Mouse (Mus musculus) forebrain, embryonic 11.5 days (tissue): ENCODE data around the gene Kmt5b. TPM values are rescaled to one million over a fixed set of nuclear protein-coding genes. Genes with fewer than 3 reads are reported as not detected.
A peak's percentile ranks its signal among the peaks of the same experiment; 100 is the strongest.

Experiments used
- ATAC-seq: fragments of 200-750 bp; cut with Nextera tagmentation; replicated peaks from 2 replicates; pipeline ENCODE4 v1.8.0; 2017; ENCODE audit warnings: moderate TSS enrichment; ENCODE audit not compliant: low FRiP score
- DNase-seq: peaks from one replicate; pipeline ENCODE4 v3.0.0-alpha.2; 2017; ENCODE audit warnings: low spot score
- H3K27ac ChIP-seq: fragments of 300-500 bp; sonication (generic); 2 replicates; pipeline ENCODE4 v1.5.1; 2014; ENCODE audit warnings: low read depth, low read length
- H3K27me3 ChIP-seq: fragments of 300-500 bp; sonication (generic); 2 replicates; pipeline ENCODE4 v1.6.1; 2014; ENCODE audit warnings: mild to moderate bottlenecking, low read length, mixed read lengths; ENCODE audit not compliant: control insufficient read depth, insufficient read depth
- H3K36me3 ChIP-seq: fragments of 300-500 bp; sonication (generic); 2 replicates; pipeline ENCODE4 v1.6.1; 2014; ENCODE audit warnings: mild to moderate bottlenecking, low read length, moderate library complexity, mixed read lengths; ENCODE audit not compliant: control insufficient read depth, insufficient read depth
- H3K4me1 ChIP-seq: fragments of 300-500 bp; sonication (generic); replicated peaks from 2 replicates; pipeline ENCODE4 v1.6.1; 2014; ENCODE audit warnings: low read length, mixed read lengths; ENCODE audit not compliant: control insufficient read depth, insufficient read depth
- H3K4me2 ChIP-seq: fragments of 300-500 bp; sonication (generic); 2 replicates; pipeline ENCODE4 v1.6.1; 2014; ENCODE audit warnings: low read depth, mild to moderate bottlenecking, low read length, moderate library complexity, mixed read lengths; ENCODE audit not compliant: severe bottlenecking
- H3K4me3 ChIP-seq: fragments of 300-500 bp; sonication (generic); 2 replicates; pipeline ENCODE4 v1.5.1; 2014; ENCODE audit warnings: low read depth, low read length
- H3K9ac ChIP-seq: fragments of 300-500 bp; sonication (generic); 2 replicates; pipeline ENCODE4 v1.6.1; 2014; ENCODE audit warnings: low read length
- H3K9me3 ChIP-seq: fragments of 300-500 bp; sonication (generic); 2 replicates; pipeline ENCODE4 v1.6.1; 2016; ENCODE audit warnings: low read length, mixed read lengths; ENCODE audit not compliant: control insufficient read depth
- WGBS: fragments of 180-500 bp; shearing (Covaris S2); extraction: QIAGEN DNeasy Blood & Tissue Kit; methylation state at CpG from one replicate; pipeline ENCODE4 v1.1.7; 2014; 5-methylcytosine and 5-hydroxymethylcytosine counted together
- polyA plus RNA-seq: library from polyadenylated mRNA; unstranded; fragments of >200 nt; fragmentation: Nextera tagmentation; extraction: Ambion mirVana; gene quantifications from 2 replicates; pipeline ENCODE4 v1.2.1, GENCODE M21; 2014

Kmt5b gene
- 43.2 and 44.6 TPM in 2 replicates for polyA plus RNA-seq

DNA sequence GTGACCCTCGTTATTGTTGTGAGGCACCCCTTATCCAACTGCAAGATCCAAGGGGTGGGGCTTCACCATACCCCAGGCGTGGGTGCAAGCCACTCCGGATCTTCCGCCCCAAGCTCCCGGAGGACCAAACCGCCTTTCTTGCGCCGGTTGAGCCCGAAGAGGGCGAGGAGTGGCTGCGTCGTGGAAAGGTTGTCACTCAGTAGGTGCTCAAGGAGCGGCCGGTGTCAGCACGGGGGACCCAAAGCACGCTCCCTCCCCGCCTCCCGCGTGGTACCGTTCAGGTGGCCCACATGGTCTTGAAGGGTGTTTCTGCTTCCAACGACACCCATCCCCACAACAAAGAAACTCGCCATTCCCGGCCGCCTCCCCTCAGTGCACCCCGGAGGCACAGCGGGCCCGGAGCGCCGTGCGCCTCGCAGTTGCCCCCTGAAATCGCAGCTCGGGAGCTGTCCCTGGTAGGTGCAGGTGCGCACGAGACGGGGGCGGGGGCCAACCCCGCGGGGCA, at the start of gene Kmt5b:
Gene Kmt5b, plus strand, starts transcription at position 146 of the 505 bp plus-strand sequence.
- H3K27me3 ChIP-seq: no peaks in the 10 kb centered on the region
- no peaks in the 10 kb centered on the region for H3K9me3 ChIP-seq
- peak within 1 kb of the TSS; percentile 88 for H3K4me2 ChIP-seq
- no peaks in the 10 kb centered on the region for H3K36me3 ChIP-seq
- H3K4me1 ChIP-seq: 0 out of 2 replicates have a peak, but pooled peaks cover 3% of the 10 kb centered on the region
- H3K9ac ChIP-seq: peak within 1 kb of the TSS; percentile 100
- H3K4me3 ChIP-seq: peak within 1 kb of the TSS; percentile 98
- DNase-seq (no peak), ATAC-seq (peak; percentile 59)
- WGBS: under 1% methylated on average over 39 of the region's 39 CpGs
- H3K27ac ChIP-seq: peak within 1 kb of the TSS; percentile 100

DNA sequence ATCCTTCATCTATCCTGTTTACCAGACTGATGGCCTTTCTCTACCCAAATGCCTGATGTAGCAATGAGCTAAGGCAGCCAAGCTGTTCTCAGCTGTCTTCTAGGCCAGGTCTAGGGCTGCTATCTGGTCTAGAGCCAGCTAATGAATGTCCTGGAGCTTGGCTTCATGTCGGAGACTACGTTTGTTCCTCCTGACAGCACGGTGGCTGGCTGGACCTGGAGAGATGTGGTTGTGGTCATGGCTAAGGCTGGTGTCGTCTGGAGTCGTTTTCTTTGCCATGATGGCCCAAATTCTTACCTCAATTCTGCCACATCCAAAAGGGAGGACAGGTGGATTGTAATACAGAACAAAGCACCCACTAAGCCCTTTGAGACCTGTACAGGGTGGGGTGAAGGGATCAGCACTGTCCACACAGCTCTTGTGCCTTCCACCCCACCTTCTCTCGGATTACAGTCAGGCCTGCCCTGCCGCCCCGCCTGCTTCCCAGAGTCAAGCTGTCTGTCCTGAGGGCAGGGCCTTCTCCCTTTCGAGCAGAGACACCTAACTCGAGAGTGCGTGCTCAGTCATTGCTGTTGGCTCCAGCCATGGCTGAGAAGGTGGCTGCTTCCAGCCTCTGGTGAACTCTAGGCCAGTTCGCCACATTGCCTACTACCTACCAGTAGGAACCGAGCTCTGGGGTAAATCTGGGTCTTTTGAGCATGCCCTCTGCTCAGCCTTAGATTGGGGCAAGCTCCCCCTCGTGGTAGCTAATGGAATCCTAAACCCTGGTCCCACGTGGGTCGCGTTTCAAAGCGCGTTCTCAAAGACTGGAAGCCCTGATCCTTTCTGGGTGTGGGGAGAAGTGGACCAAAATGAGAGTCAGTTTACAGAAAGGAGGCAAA, 48.5 kb upstream of the Kmt5b start:
- no peaks in the 10 kb centered on the region for H3K27me3 ChIP-seq
- H3K4me2 ChIP-seq: peak overlapping the region; percentile 68
- H3K27ac ChIP-seq: no peak overlapping the region
- H3K4me1 ChIP-seq: no peaks in the 10 kb centered on the region; the same call in 1 of the 2 replicates
- H3K36me3 ChIP-seq: peaks cover 13% of the 10 kb centered on the region
- WGBS: 42% methylated on average over 19 of the region's 19 CpGs
- peak overlapping the region; percentile 28 for H3K4me3 ChIP-seq
- peak overlapping the region; percentile 27; the same call in 1 of the 2 replicates for H3K9ac ChIP-seq
- ATAC-seq (peak; percentile 80), DNase-seq (peak; percentile 78)
- H3K9me3 ChIP-seq: no peaks in the 10 kb centered on the region; the same call in 1 of the 2 replicates

DNA sequence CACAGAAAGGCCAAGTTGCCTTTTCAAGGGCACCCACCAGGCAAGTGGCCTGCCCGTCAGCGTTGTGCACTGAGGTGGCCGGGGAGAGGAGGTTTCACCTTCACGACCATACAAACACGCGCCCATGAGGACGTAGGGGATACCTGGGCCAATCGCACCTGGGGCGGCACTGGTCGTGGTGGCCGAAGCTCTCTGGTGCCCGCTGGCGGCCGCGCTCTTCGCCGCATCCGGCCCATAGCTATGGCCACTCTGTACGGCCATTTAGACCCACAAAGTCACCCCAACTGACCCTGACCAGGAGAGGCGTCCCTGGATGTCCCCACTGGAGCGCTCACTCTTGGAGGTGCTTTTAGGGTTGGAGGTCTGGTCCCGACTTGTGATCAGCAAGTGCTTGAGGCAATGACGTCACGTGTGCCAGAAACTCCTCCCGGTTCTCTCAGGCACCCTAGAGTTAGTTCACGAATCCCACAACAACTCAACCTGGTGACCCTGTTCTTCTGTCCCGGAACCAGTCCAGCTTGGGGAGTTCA, 47.8 kb upstream of the Kmt5b start:
- H3K4me1 ChIP-seq: no peaks in the 10 kb centered on the region; the same call in 1 of the 2 replicates
- peaks cover 2% of the 10 kb centered on the region; the same call in 1 of the 2 replicates for H3K9me3 ChIP-seq
- ATAC-seq: peak; percentile 66
- WGBS: 1% methylated on average over 27 of the region's 27 CpGs
- H3K9ac ChIP-seq: peak overlapping the region; percentile 27; the same call in 1 of the 2 replicates
- no peak overlapping the region for H3K27ac ChIP-seq
- peak overlapping the region; percentile 68 for H3K4me2 ChIP-seq
- peak; percentile 69 for DNase-seq
- H3K4me3 ChIP-seq: peak overlapping the region; percentile 28
- peaks cover 13% of the 10 kb centered on the region for H3K36me3 ChIP-seq
- no peaks in the 10 kb centered on the region for H3K27me3 ChIP-seq

DNA sequence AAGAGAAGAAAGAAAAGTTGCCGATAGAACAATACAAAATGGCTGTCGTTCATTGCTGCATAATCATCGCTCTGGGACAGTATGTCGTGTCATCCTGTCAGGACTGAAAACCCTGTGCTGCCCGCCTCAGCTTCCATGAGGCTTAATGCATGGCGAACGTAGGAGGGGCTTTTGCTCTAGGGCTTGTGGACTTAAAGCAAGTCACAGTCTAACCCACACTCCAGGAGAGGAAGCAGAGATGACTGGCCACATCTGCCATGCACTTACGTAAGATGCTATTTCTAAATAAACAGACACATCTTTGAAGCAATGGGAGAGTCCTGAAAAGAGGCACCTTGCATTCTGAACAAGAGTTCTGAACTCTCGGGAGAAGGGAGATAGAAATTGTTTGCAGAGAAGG, 44.1 kb upstream of the Kmt5b start:
- no peak overlapping the region for H3K9ac ChIP-seq
- H3K4me2 ChIP-seq: no peak overlapping the region
- no peaks in the 10 kb centered on the region for H3K27me3 ChIP-seq
- no peaks in the 10 kb centered on the region; the same call in 1 of the 2 replicates for H3K36me3 ChIP-seq
- ATAC-seq (no peak), DNase-seq (no peak)
- 91% methylated on average over 9 of the region's 9 CpGs for WGBS
- no peak overlapping the region for H3K27ac ChIP-seq
- no peaks in the 10 kb centered on the region; the same call in 1 of the 2 replicates for H3K4me1 ChIP-seq
- no peak overlapping the region for H3K4me3 ChIP-seq
- peaks cover 2% of the 10 kb centered on the region; the same call in 1 of the 2 replicates for H3K9me3 ChIP-seq

DNA sequence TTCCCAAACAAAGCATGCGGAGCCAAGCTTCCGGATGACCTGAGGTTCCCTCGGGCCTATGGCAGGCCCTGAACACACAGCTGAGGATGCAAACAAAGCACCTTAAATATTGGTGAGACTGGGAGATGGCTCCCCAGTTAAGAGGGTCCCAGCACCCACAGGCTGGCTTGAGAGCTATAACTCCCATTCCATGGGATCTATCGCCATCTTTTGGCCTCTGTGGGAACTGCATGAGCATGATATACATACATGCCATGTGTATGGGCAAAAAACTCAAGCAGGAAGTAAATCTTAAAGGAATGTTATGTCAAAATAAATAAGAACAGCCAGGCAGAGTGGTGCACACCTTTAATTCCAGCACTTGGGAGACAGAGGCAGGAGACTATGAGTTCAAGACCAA, 43.3 kb upstream of the Kmt5b start:
- no peak overlapping the region for H3K27ac ChIP-seq
- H3K4me2 ChIP-seq: no peak overlapping the region
- H3K27me3 ChIP-seq: no peaks in the 10 kb centered on the region
- ATAC-seq (no peak), DNase-seq (peak; percentile 71)
- H3K9me3 ChIP-seq: peaks cover 2% of the 10 kb centered on the region; the same call in 1 of the 2 replicates
- whole genome bisulfite sequencing: 76% methylated on average over 4 of the region's 4 CpGs
- H3K4me1 ChIP-seq: no peaks in the 10 kb centered on the region; the same call in 1 of the 2 replicates
- H3K9ac ChIP-seq: no peak overlapping the region
- H3K4me3 ChIP-seq: no peak overlapping the region
- H3K36me3 ChIP-seq: no peaks in the 10 kb centered on the region

DNA sequence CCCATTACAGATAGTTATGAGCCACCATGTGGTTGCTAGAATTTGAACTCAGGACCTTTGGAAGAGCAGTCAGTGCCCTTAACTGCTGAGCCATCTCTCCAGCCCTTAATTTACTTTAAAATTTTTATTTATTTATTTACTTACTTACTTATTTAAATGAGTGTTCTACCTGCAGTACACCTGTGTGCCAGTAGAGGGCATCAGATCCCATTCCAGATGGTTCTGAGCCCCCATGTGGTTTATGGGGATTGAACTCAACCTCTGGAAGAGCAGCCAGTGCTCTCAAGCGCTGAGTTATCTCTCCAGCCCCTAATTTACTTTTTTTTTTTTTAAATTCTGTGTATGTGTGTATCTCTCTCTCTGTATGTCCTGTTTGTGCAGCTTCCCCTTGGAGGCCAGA, 42.4 kb upstream of the Kmt5b start:
- WGBS: 40% methylated on average over 1 of the region's 1 CpGs
- peak; percentile 72 for DNase-seq
- Histone ChIP-seq H3K9ac (no peak overlapping the region), H3K36me3 (no peaks in the 10 kb centered on the region), H3K4me3 (no peak overlapping the region), H3K4me2 (no peak overlapping the region), H3K27ac (no peak overlapping the region), H3K27me3 (no peaks in the 10 kb centered on the region), H3K9me3 (peaks cover 2% of the 10 kb centered on the region; the same call in 1 of the 2 replicates), H3K4me1 (no peaks in the 10 kb centered on the region)
- no peak for ATAC-seq

DNA sequence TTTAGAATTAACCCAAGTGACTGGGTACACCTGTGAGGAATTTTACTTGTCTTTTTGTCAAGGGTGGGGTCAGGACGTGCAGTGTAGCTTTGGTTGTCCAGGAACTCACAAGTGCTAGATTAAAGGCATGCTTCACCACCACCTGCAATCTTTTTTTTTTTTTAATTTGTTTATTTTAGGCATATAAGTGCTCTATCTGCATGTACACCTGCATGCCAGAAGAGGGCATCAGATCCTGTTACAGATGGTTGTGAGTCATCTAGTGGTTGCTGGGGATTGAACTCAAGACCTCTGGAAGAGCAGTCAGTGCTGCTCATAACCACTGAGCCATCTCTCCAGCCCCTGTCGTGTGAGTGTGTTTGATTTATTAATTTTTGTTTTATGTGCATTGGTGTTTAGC, 38.3 kb upstream of the Kmt5b start:
- 68% methylated on average over 2 of the region's 2 CpGs for WGBS
- no peak for ATAC-seq

DNA sequence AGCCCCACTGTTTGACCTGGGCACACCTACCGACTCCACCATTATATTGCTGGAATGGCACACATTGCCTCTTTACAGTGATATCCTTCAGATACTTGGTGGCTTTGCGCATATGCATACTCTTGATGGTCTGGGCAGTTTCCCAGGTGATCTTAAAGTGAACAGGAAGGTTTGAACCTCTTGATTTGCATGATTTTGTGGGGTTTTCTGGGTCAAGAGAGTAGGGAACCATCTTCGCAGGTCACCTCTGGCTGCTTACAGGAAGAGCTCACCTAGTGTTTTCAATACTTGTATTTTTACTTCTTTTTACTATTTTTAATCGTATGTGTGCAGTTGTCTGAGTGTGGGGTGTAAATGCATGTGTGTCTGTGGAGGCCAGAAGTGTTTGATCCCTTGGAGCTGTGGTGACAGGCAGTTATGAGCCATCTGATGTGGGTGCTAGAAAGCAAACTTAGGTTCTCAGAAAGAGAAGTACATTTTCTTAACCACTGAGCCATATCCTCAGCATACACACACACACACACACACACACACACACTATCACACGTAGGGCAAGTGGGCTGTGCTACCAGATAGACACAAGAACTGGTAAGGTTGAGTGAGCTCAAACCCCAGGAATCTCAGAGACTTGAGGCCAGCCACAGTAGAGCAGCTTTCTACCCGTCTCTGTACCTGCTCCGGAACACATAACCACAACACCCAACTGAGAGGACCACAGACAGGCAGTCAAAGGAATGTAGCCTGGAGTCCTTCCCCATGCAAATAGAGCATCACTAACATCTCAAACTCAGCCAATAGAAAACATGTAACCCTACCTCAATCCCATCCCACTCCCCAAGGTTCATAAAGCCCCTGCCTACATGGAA, 36.2 kb upstream of the Kmt5b start:
- H3K27ac ChIP-seq: no peak overlapping the region
- ATAC-seq (no peak), DNase-seq (no peak)
- H3K4me3 ChIP-seq: no peak overlapping the region
- WGBS: 85% methylated on average over 7 of the region's 7 CpGs
- no peaks in the 10 kb centered on the region for H3K9me3 ChIP-seq
- H3K4me2 ChIP-seq: no peak overlapping the region
- H3K9ac ChIP-seq: no peak overlapping the region
- no peaks in the 10 kb centered on the region for H3K36me3 ChIP-seq
- H3K27me3 ChIP-seq: no peaks in the 10 kb centered on the region
- no peaks in the 10 kb centered on the region for H3K4me1 ChIP-seq

More for the DNA sequence above, 38.3 kb upstream of the Kmt5b start:
- no peaks in the 10 kb centered on the region for H3K27me3 ChIP-seq
- H3K4me2 ChIP-seq: no peak overlapping the region
- no peak for DNase-seq
- H3K4me1 ChIP-seq: no peaks in the 10 kb centered on the region
- H3K9me3 ChIP-seq: peaks cover under 1% of the 10 kb centered on the region; the same call in 1 of the 2 replicates
- H3K9ac ChIP-seq: no peak overlapping the region
- H3K27ac ChIP-seq: no peak overlapping the region
- no peak overlapping the region for H3K4me3 ChIP-seq
- H3K36me3 ChIP-seq: no peaks in the 10 kb centered on the region
